Mouse (Mus musculus): ENCODE results near the gene Oxct2b. TPM values are rescaled to one million over a fixed set of nuclear protein-coding genes. Genes with fewer than 3 reads are reported as not detected.
"Not testable (repeated sequence)": the region's sequence is repeated elsewhere in the genome, so short reads cannot be mapped to it uniquely, and the experiment has no call there.

Gene Oxct2b
- polyA plus RNA-seq, 1 experiment from 2014 or later: not detected

- ATAC-seq (replicated peaks; ENCODE audit: insufficient number of reproducible peaks, low FRiP score, low TSS enrichment, low read depth); H3K4me3 ChIP-seq (ENCODE audit: low read depth, low read length); H3K4me2 ChIP-seq (ENCODE audit: low read depth, low read length); H3K36me3 ChIP-seq (replicated peaks; ENCODE audit: control insufficient read depth, insufficient read depth, low read depth, low read length); DNase-seq (ENCODE audit: low spot score); H3K9ac ChIP-seq (replicated peaks; ENCODE audit: low read length); H3K9me3 ChIP-seq (replicated peaks; ENCODE audit: control insufficient read depth, low read length); H3K27ac ChIP-seq (replicated peaks; ENCODE audit: low read depth, low read length); H3K4me1 ChIP-seq (ENCODE audit: control insufficient read depth, insufficient read depth, low read length): not testable (repeated sequence)
- H3K27me3 ChIP-seq (ENCODE audit: control insufficient read depth, insufficient read depth, low read length): peaks cover 24% of the 10 kb centered on the region
- 86% methylated on average over 7 of the region's 7 CpGs for WGBS
Measured at GRCm38 (mm10) chr4:123105929-123106328, 10.1 kb upstream of the Oxct2b start.

GRCm38 (mm10) chr4:123106864-123107263, 9.2 kb upstream of the Oxct2b start:
- Histone ChIP-seq H3K9me3 (replicated peaks; ENCODE audit: control insufficient read depth, low read length) (no peaks in the 10 kb centered on the region), H3K4me1 (ENCODE audit: control insufficient read depth, insufficient read depth, low read length) (no peaks in the 10 kb centered on the region; the same call in 1 of the 2 replicates), H3K4me2 (ENCODE audit: low read depth, low read length) (no peak overlapping the region), H3K9ac (replicated peaks; ENCODE audit: low read length) (no peak overlapping the region), H3K27me3 (ENCODE audit: control insufficient read depth, insufficient read depth, low read length) (peaks cover 24% of the 10 kb centered on the region), H3K4me3 (ENCODE audit: low read depth, low read length) (no peak overlapping the region), H3K36me3 (replicated peaks; ENCODE audit: control insufficient read depth, insufficient read depth, low read depth, low read length) (no peaks in the 10 kb centered on the region), H3K27ac (replicated peaks; ENCODE audit: low read depth, low read length) (no peak overlapping the region)
- 90% methylated on average over 2 of the region's 2 CpGs for WGBS
- DNase-seq (ENCODE audit: low spot score) (no peak), ATAC-seq (replicated peaks; ENCODE audit: insufficient number of reproducible peaks, low FRiP score, low TSS enrichment, low read depth) (no peak)

- no peaks in the 10 kb centered on the region; the same call in 1 of the 2 replicates for H3K4me1 ChIP-seq (ENCODE audit: control insufficient read depth, insufficient read depth, low read length)
- H3K27ac ChIP-seq (replicated peaks; ENCODE audit: low read depth, low read length): no peak overlapping the region
- H3K27me3 ChIP-seq (ENCODE audit: control insufficient read depth, insufficient read depth, low read length): peaks cover 24% of the 10 kb centered on the region
- H3K4me2 ChIP-seq (ENCODE audit: low read depth, low read length): no peak overlapping the region
- no peak overlapping the region for H3K4me3 ChIP-seq (ENCODE audit: low read depth, low read length)
- H3K9me3 ChIP-seq (replicated peaks; ENCODE audit: control insufficient read depth, low read length): no peaks in the 10 kb centered on the region
- WGBS: 90% methylated on average over 5 of the region's 5 CpGs
- H3K36me3 ChIP-seq (replicated peaks; ENCODE audit: control insufficient read depth, insufficient read depth, low read depth, low read length): no peaks in the 10 kb centered on the region
- H3K9ac ChIP-seq (replicated peaks; ENCODE audit: low read length): no peak overlapping the region
- DNase-seq (ENCODE audit: low spot score) (no peak), ATAC-seq (replicated peaks; ENCODE audit: insufficient number of reproducible peaks, low FRiP score, low TSS enrichment, low read depth) (no peak)
Measured at GRCm38 (mm10) chr4:123108056-123108455, 8.0 kb upstream of the Oxct2b start.

DNA sequence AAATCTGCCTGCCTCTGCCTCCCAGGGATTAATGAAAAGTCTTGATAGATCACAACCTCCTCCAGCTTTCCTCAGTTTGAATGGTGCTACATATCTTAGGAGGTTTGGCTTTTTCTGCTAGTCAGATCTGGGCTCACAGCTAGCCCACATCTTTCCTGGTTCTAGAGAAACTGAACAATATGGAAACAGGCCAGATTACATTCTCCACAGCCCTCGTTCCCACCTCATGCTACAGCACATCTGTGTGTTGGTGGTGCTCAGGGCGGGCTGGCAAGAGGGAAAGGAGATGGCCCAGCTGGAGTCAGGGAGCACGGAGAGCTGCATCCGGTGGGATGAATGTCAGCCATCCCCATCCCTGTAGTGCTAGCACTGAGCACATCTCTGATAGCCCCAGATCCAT, 5.3 kb upstream of the Oxct2b start:
- H3K9me3 ChIP-seq (replicated peaks; ENCODE audit: control insufficient read depth, low read length): no peaks in the 10 kb centered on the region
- H3K4me1 ChIP-seq (ENCODE audit: control insufficient read depth, insufficient read depth, low read length): no peaks in the 10 kb centered on the region
- no peak for ATAC-seq (replicated peaks; ENCODE audit: insufficient number of reproducible peaks, low FRiP score, low TSS enrichment, low read depth)
- no peak for DNase-seq (ENCODE audit: low spot score)
- no peak overlapping the region for H3K4me3 ChIP-seq (ENCODE audit: low read depth, low read length)
- H3K4me2 ChIP-seq (ENCODE audit: low read depth, low read length): no peak overlapping the region
- H3K27ac ChIP-seq (replicated peaks; ENCODE audit: low read depth, low read length): no peak overlapping the region
- H3K36me3 ChIP-seq (replicated peaks; ENCODE audit: control insufficient read depth, insufficient read depth, low read depth, low read length): no peaks in the 10 kb centered on the region
- H3K27me3 ChIP-seq (ENCODE audit: control insufficient read depth, insufficient read depth, low read length): peaks cover 8% of the 10 kb centered on the region
- WGBS: 93% methylated on average over 4 of the region's 4 CpGs
- no peak overlapping the region for H3K9ac ChIP-seq (replicated peaks; ENCODE audit: low read length)

- not testable (repeated sequence) for H3K9me3 ChIP-seq (replicated peaks; ENCODE audit: control insufficient read depth, low read length); ATAC-seq (replicated peaks; ENCODE audit: insufficient number of reproducible peaks, low FRiP score, low TSS enrichment, low read depth); H3K27ac ChIP-seq (replicated peaks; ENCODE audit: low read depth, low read length); H3K4me1 ChIP-seq (ENCODE audit: control insufficient read depth, insufficient read depth, low read length); DNase-seq (ENCODE audit: low spot score); H3K27me3 ChIP-seq (ENCODE audit: control insufficient read depth, insufficient read depth, low read length); H3K4me2 ChIP-seq (ENCODE audit: low read depth, low read length); H3K4me3 ChIP-seq (ENCODE audit: low read depth, low read length); H3K36me3 ChIP-seq (replicated peaks; ENCODE audit: control insufficient read depth, insufficient read depth, low read depth, low read length); H3K9ac ChIP-seq (replicated peaks; ENCODE audit: low read length)
- WGBS: 73% methylated on average over 10 of the region's 10 CpGs
Measured at GRCm38 (mm10) chr4:123111275-123111983, 4.6 kb upstream of the Oxct2b start.

GRCm38 (mm10) chr4:123112216-123112764, 3.8 kb upstream of the Oxct2b start:
- Histone ChIP-seq H3K27me3 (ENCODE audit: control insufficient read depth, insufficient read depth, low read length) (peaks cover 2% of the 10 kb centered on the region; the same call in 1 of the 2 replicates), H3K4me3 (ENCODE audit: low read depth, low read length) (no peak overlapping the region), H3K4me2 (ENCODE audit: low read depth, low read length) (no peak overlapping the region), H3K9ac (replicated peaks; ENCODE audit: low read length) (no peak overlapping the region), H3K27ac (replicated peaks; ENCODE audit: low read depth, low read length) (no peak overlapping the region), H3K9me3 (replicated peaks; ENCODE audit: control insufficient read depth, low read length) (no peaks in the 10 kb centered on the region), H3K36me3 (replicated peaks; ENCODE audit: control insufficient read depth, insufficient read depth, low read depth, low read length) (no peaks in the 10 kb centered on the region), H3K4me1 (ENCODE audit: control insufficient read depth, insufficient read depth, low read length) (no peaks in the 10 kb centered on the region)
- ATAC-seq (replicated peaks; ENCODE audit: insufficient number of reproducible peaks, low FRiP score, low TSS enrichment, low read depth) (no peak), DNase-seq (ENCODE audit: low spot score) (no peak)
- WGBS: 75% methylated on average over 8 of the region's 8 CpGs

GRCm38 (mm10) chr4:123114651-123115050, 1.4 kb upstream of the Oxct2b start:
- not testable (repeated sequence) for H3K27ac ChIP-seq (replicated peaks; ENCODE audit: low read depth, low read length); H3K27me3 ChIP-seq (ENCODE audit: control insufficient read depth, insufficient read depth, low read length); H3K36me3 ChIP-seq (replicated peaks; ENCODE audit: control insufficient read depth, insufficient read depth, low read depth, low read length); H3K9ac ChIP-seq (replicated peaks; ENCODE audit: low read length); H3K4me1 ChIP-seq (ENCODE audit: control insufficient read depth, insufficient read depth, low read length); ATAC-seq (replicated peaks; ENCODE audit: insufficient number of reproducible peaks, low FRiP score, low TSS enrichment, low read depth); H3K4me2 ChIP-seq (ENCODE audit: low read depth, low read length); H3K9me3 ChIP-seq (replicated peaks; ENCODE audit: control insufficient read depth, low read length); DNase-seq (ENCODE audit: low spot score); H3K4me3 ChIP-seq (ENCODE audit: low read depth, low read length)
- WGBS: 90% methylated on average over 4 of the region's 4 CpGs

- H3K36me3 ChIP-seq (replicated peaks; ENCODE audit: control insufficient read depth, insufficient read depth, low read depth, low read length); H3K27me3 ChIP-seq (ENCODE audit: control insufficient read depth, insufficient read depth, low read length); H3K4me1 ChIP-seq (ENCODE audit: control insufficient read depth, insufficient read depth, low read length); H3K4me3 ChIP-seq (ENCODE audit: low read depth, low read length); H3K27ac ChIP-seq (replicated peaks; ENCODE audit: low read depth, low read length); H3K9ac ChIP-seq (replicated peaks; ENCODE audit: low read length); H3K9me3 ChIP-seq (replicated peaks; ENCODE audit: control insufficient read depth, low read length): not testable (repeated sequence)
- ATAC-seq (replicated peaks; ENCODE audit: insufficient number of reproducible peaks, low FRiP score, low TSS enrichment, low read depth) (0 out of 2 replicates have a peak, but pooled peaks have one; percentile 5), DNase-seq (ENCODE audit: low spot score) (peak; percentile 31)
- peak overlapping the region; percentile 57 for H3K4me2 ChIP-seq (ENCODE audit: low read depth, low read length)
- WGBS: 15% methylated on average over 33 of the region's 42 CpGs
Measured at GRCm38 (mm10) chr4:123116640-123117039, 574 bp downstream of the Oxct2b start.

Data from embryonic facial prominence, embryonic 11.5 days (tissue).